Mouse (Mus musculus) liver, embryonic 13.5 days (tissue): ENCODE data around the gene Abcb6. TPM values are rescaled to one million over a fixed set of nuclear protein-coding genes. Genes with fewer than 3 reads are reported as not detected.

ENCODE experiments used
- ATAC-seq: fragments of 200-750 bp; cut with Nextera tagmentation; 2 replicates; pipeline ENCODE4 v1.8.0; 2017; ENCODE audit warnings: low read depth, mild to moderate bottlenecking, moderate number of reproducible peaks, moderate library complexity
- DNase-seq: peaks from one replicate; pipeline ENCODE4 v3.0.0; 2022
- H3K27ac ChIP-seq: fragments of 300-500 bp; sonication (generic); 2 replicates; pipeline ENCODE4 v1.5.1; 2015; ENCODE audit warnings: moderate library complexity, mild to moderate bottlenecking, inconsistent platforms
- H3K27me3 ChIP-seq: fragments of 300-500 bp; sonication (generic); 2 replicates; pipeline ENCODE4 v1.6.1; 2015; ENCODE audit warnings: mild to moderate bottlenecking, inconsistent platforms
- H3K36me3 ChIP-seq: fragments of 300-500 bp; sonication (generic); 2 replicates; pipeline ENCODE4 v1.6.1; 2015; ENCODE audit warnings: mild to moderate bottlenecking, inconsistent platforms
- H3K4me1 ChIP-seq: fragments of 300-500 bp; sonication (generic); replicated peaks from 2 replicates; pipeline ENCODE4 v1.6.1; 2015; ENCODE audit warnings: inconsistent platforms
- H3K4me2 ChIP-seq: fragments of 300-500 bp; sonication (generic); 2 replicates; pipeline ENCODE4 v1.6.1; 2015; ENCODE audit warnings: inconsistent platforms, mild to moderate bottlenecking, moderate library complexity
- H3K4me3 ChIP-seq: fragments of 300-500 bp; sonication (generic); replicated peaks from 2 replicates; pipeline ENCODE4 v1.5.1; 2015; ENCODE audit warnings: mild to moderate bottlenecking, inconsistent platforms
- H3K9ac ChIP-seq: fragments of 300-500 bp; sonication (generic); 2 replicates; pipeline ENCODE4 v1.6.1; 2015; ENCODE audit warnings: mild to moderate bottlenecking, inconsistent platforms
- H3K9me3 ChIP-seq: fragments of 300-500 bp; sonication (generic); replicated peaks from 2 replicates; pipeline ENCODE4 v1.6.1; 2016; ENCODE audit warnings: inconsistent platforms
- WGBS: fragments of 180-500 bp; shearing (Covaris S2); methylation state at CpG from one replicate; pipeline ENCODE4 v1.1.7; 2015; ENCODE audit not compliant: insufficient replicate concordance; 5-methylcytosine and 5-hydroxymethylcytosine counted together
- polyA plus RNA-seq: library from polyadenylated mRNA; unstranded; fragments of >200 nt; fragmentation: Nextera tagmentation; extraction: Ambion mirVana; gene quantifications from 2 replicates; pipeline ENCODE4 v1.2.1, GENCODE M21; 2015

Gene Abcb6
- polyA plus RNA-seq, 1 experiment from 2014 or later = 69.9 TPM

- H3K27ac ChIP-seq = peak overlapping the region; percentile 96
- no peak for DNase-seq
These were observed 37.7 kb upstream of the Abcb6 start for GRCm38 (mm10) chr1:75217893-75218226.

GRCm38 (mm10) chr1:75216797-75217585 is 36.8 kb upstream of the Abcb6 start:
- DNase-seq (peak; percentile 71), ATAC-seq (peak; percentile 58)
- H3K9me3 ChIP-seq = no peaks in the 10 kb centered on the region
- peak overlapping the region; percentile 99 for H3K4me2 ChIP-seq
- H3K4me1 ChIP-seq = peaks cover 67% of the 10 kb centered on the region
- peak overlapping the region; percentile 96 for H3K27ac ChIP-seq
- peak overlapping the region; percentile 91 for H3K4me3 ChIP-seq
- WGBS = 40% methylated on average over 13 of the region's 13 CpGs
- H3K36me3 ChIP-seq = peaks cover 52% of the 10 kb centered on the region
- H3K9ac ChIP-seq = peak overlapping the region; percentile 96
- peaks cover 24% of the 10 kb centered on the region for H3K27me3 ChIP-seq

More at GRCm38 (mm10) chr1:75217893-75218226, 37.7 kb upstream of the Abcb6 start:
- Histone ChIP-seq H3K9ac (peak overlapping the region; percentile 96), H3K4me2 (peak overlapping the region; percentile 99), H3K27me3 (peaks cover 27% of the 10 kb centered on the region), H3K4me1 (peaks cover 59% of the 10 kb centered on the region), H3K36me3 (peaks cover 44% of the 10 kb centered on the region), H3K9me3 (no peaks in the 10 kb centered on the region), H3K4me3 (peak overlapping the region; percentile 91)
- 2% methylated on average over 6 of the region's 6 CpGs for WGBS
- peak; percentile 2 for ATAC-seq

DNA sequence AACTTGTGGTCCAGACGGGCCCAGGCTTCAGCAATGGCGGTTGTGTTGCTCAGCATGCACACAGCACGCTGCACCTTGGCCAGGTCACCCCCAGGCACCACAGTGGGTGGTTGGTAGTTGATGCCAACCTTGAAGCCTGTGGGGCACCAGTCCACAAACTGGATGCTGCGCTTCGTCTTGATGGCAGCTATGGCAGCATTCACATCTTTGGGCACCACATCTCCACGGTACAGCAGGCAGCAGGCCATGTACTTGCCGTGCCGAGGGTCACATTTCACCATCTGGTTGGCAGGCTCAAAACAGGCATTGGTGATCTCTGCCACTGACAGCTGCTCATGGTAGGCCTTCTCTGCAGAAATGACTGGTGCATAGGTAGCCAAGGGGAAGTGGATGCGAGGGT is 35.6 kb upstream of the Abcb6 start:
- Histone ChIP-seq H3K9me3 (no peaks in the 10 kb centered on the region), H3K9ac (peak overlapping the region; percentile 96), H3K4me2 (peak overlapping the region; percentile 99), H3K27ac (peak overlapping the region; percentile 96), H3K36me3 (peaks cover 56% of the 10 kb centered on the region), H3K4me1 (peaks cover 77% of the 10 kb centered on the region), H3K27me3 (peaks cover 15% of the 10 kb centered on the region), H3K4me3 (peak overlapping the region; percentile 91)
- WGBS = 86% methylated on average over 9 of the region's 9 CpGs
- DNase-seq (no peak), ATAC-seq (no peak)

DNA sequence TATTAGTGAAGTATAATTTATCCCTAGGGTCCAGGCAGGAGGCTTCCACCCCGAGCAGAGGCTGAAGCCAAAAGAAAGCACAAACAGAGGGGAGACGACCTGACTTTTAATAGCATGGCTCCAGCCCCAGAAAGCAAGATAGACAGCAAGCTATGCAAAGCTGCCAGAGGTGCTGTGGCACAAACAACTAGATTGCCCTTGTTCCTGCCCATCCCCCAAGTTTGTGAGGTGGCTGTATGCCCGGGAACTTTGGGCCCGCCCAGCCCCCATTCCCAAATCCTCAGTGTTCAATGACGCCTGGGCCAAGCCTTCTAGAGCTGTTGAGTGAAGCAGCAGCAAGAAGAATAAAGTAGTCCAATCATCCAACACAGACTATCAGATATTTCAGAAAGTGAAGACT is 34.7 kb upstream of the Abcb6 start:
- H3K9ac ChIP-seq = peak overlapping the region; percentile 96
- peak overlapping the region; percentile 99 for H3K4me2 ChIP-seq
- peak overlapping the region; percentile 91 for H3K4me3 ChIP-seq
- ATAC-seq = no peak
- H3K36me3 ChIP-seq = peaks cover 56% of the 10 kb centered on the region
- no peaks in the 10 kb centered on the region for H3K9me3 ChIP-seq
- peaks cover 6% of the 10 kb centered on the region for H3K27me3 ChIP-seq
- peak overlapping the region; percentile 96 for H3K27ac ChIP-seq
- no peak for DNase-seq
- 50% methylated on average over 5 of the region's 5 CpGs for WGBS
- H3K4me1 ChIP-seq = peaks cover 79% of the 10 kb centered on the region

GRCm38 (mm10) chr1:75214442-75214841 is 34.2 kb upstream of the Abcb6 start:
- ATAC-seq (no peak), DNase-seq (no peak)
- H3K4me2 ChIP-seq = peak overlapping the region; percentile 99
- H3K4me1 ChIP-seq = peaks cover 79% of the 10 kb centered on the region
- H3K9me3 ChIP-seq = no peaks in the 10 kb centered on the region
- peak overlapping the region; percentile 91 for H3K4me3 ChIP-seq
- H3K27ac ChIP-seq = peak overlapping the region; percentile 96
- 79% methylated on average over 2 of the region's 2 CpGs for WGBS
- H3K27me3 ChIP-seq = peaks cover 1% of the 10 kb centered on the region
- peaks cover 56% of the 10 kb centered on the region for H3K36me3 ChIP-seq
- H3K9ac ChIP-seq = peak overlapping the region; percentile 96

DNA sequence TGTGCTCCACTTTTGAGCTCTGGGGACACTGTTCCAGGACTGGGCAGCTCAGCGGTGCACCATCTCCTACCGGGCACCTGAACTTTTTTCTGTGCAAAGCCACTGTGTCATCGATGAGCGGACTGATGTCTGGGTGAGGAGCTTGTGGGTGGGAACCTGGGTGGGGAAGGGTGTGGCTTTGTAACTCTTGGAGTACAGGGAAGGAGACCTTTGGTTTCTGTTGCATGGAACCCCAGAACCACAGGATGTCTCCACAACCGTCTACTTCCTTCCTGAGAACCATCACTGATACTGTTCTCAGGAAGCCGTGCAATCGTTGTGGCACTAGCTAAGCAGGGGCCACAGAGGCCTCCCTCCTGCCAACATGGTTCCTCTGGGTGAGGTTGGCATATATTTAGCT is 32.9 kb upstream of the Abcb6 start:
- peak; percentile 11; the same call in 1 of the 2 replicates for ATAC-seq
- peak overlapping the region; percentile 96 for H3K27ac ChIP-seq
- peaks cover 56% of the 10 kb centered on the region for H3K36me3 ChIP-seq
- peak overlapping the region; percentile 96 for H3K9ac ChIP-seq
- H3K4me1 ChIP-seq = peaks cover 90% of the 10 kb centered on the region
- peak overlapping the region; percentile 99 for H3K4me2 ChIP-seq
- H3K4me3 ChIP-seq = peak overlapping the region; percentile 91
- WGBS = 12% methylated on average over 7 of the region's 7 CpGs
- DNase-seq = peak; percentile 41
- no peaks in the 10 kb centered on the region for H3K9me3 ChIP-seq
- no peaks in the 10 kb centered on the region for H3K27me3 ChIP-seq

DNA sequence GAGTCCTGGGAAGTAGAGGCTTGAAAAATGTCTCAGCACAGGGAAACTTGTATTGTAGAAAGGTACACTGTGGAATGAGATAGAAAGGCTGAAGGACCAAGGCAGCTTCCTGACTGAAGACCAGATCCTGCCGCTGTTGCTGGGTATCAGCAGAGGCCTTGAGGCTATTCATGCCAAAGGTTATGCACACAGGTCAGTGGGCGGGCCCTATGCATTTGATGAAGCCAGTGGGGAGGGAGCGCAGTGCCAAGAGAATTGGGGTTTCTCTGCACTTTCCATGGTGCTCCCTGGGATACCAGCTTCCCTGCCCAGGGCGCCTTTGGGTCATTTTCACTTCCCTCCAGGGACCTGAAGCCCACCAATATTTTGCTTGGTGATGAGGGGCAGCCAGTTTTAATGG is 32.4 kb upstream of the Abcb6 start:
- 61% methylated on average over 4 of the region's 4 CpGs for WGBS
- no peaks in the 10 kb centered on the region for H3K9me3 ChIP-seq
- peak overlapping the region; percentile 96 for H3K27ac ChIP-seq
- DNase-seq = no peak
- H3K36me3 ChIP-seq = peaks cover 56% of the 10 kb centered on the region
- H3K4me3 ChIP-seq = peak overlapping the region; percentile 91
- H3K4me2 ChIP-seq = peak overlapping the region; percentile 99
- no peak for ATAC-seq
- H3K9ac ChIP-seq = peak overlapping the region; percentile 96
- no peaks in the 10 kb centered on the region for H3K27me3 ChIP-seq
- H3K4me1 ChIP-seq = peaks cover 91% of the 10 kb centered on the region

DNA sequence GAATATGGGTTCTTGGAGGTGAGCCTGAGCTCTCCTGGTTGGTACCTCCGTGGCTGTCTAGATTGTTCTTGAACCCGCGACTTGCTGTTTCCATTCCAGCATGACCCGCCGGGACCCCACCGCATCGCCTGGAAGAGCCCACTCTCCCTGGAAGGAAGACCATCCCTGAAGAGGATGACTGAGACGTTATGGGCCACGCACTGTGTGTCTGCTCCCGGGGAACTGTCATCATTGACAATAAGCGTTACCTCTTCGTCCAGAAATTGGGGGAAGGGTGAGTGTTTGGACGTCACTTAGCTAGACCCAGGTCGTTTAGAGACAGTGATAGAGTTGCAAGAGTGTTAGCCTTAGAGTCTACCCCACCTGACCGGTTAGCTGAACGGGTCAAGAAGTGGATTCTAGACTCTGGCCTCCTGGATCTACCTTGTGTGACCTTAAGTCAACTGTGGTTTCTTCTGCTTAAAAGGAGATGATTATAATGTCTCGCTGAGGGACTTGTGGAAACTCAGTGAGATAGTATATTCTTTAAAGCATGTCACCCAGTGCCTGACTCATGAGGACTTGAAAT is 31.0 kb upstream of the Abcb6 start:
- H3K4me3 ChIP-seq = peak overlapping the region; percentile 91
- peak overlapping the region; percentile 96 for H3K27ac ChIP-seq
- peaks cover 45% of the 10 kb centered on the region for H3K36me3 ChIP-seq
- no peak for DNase-seq
- no peaks in the 10 kb centered on the region for H3K27me3 ChIP-seq
- WGBS = 5% methylated on average over 17 of the region's 17 CpGs
- ATAC-seq = no peak
- H3K4me2 ChIP-seq = peak overlapping the region; percentile 99
- H3K9me3 ChIP-seq = no peaks in the 10 kb centered on the region
- H3K4me1 ChIP-seq = peaks cover 81% of the 10 kb centered on the region
- H3K9ac ChIP-seq = peak overlapping the region; percentile 96

- peak; percentile 88 for ATAC-seq
- Histone ChIP-seq H3K36me3 (peaks cover 37% of the 10 kb centered on the region), H3K9ac (peak within 1 kb of the TSS; percentile 96), H3K4me2 (peak within 1 kb of the TSS; percentile 99), H3K4me1 (peaks cover 73% of the 10 kb centered on the region), H3K27me3 (no peaks in the 10 kb centered on the region), H3K27ac (peak within 1 kb of the TSS; percentile 96), H3K4me3 (peak within 1 kb of the TSS; percentile 91), H3K9me3 (no peaks in the 10 kb centered on the region)
- 5% methylated on average over 42 of the region's 42 CpGs for WGBS
- DNase-seq = peak; percentile 93
These were observed 30.2 kb upstream of the Abcb6 start, which contains the start of the genes Glb1l and Stk16 for GRCm38 (mm10) chr1:75210136-75211087. Glb1l (minus strand) TSS chr1:75210813. Stk16 (plus strand) TSS chr1:75210838.

- H3K4me1 ChIP-seq = peaks cover 60% of the 10 kb centered on the region
- peak overlapping the region; percentile 99 for H3K4me2 ChIP-seq
- H3K27ac ChIP-seq = peak overlapping the region; percentile 96; the same call in 1 of the 2 replicates
- H3K4me3 ChIP-seq = peak overlapping the region; percentile 91
- peak overlapping the region; percentile 96 for H3K9ac ChIP-seq
- no peaks in the 10 kb centered on the region for H3K9me3 ChIP-seq
- no peaks in the 10 kb centered on the region for H3K27me3 ChIP-seq
- WGBS = 20% methylated on average over 34 of the region's 34 CpGs
- DNase-seq = peak; percentile 36
- H3K36me3 ChIP-seq = peaks cover 24% of the 10 kb centered on the region
- no peak for ATAC-seq
These were observed 28.9 kb upstream of the Abcb6 start for GRCm38 (mm10) chr1:75208967-75209678.
